Mouse (Mus musculus) cerebellum, postnatal 14 days (tissue): ENCODE measurements at regions not wholly inside any gene's neighbourhood (a gene's known extent, or its start where the extent isn't known, plus 50 kb on each side); places are given as distances from the start of the nearest gene placed in this dataset.

ENCODE experiments used
- DNase-seq, 2 experiments: peaks; one replicate each; pipeline ENCODE4 v3.0.0; 2021; ENCODE audit warnings: mixed read lengths in 2 of 2

GRCm38 (mm10) chr14:101382838-101383237 lies 182.7 kb upstream of the Prr30 start:
- peak in 1 of 2 experiments; percentile 10 for DNase-seq

GRCm38 (mm10) chr14:101381943-101382342 lies 181.8 kb upstream of the Prr30 start:
- DNase-seq, result no peak

GRCm38 (mm10) chr14:101379663-101380006 lies 179.5 kb upstream of the Prr30 start:
- no peak for DNase-seq

- peak; percentile 91 to 93 for DNase-seq
Observed at GRCm38 (mm10) chr14:101378965-101379662, 179.0 kb upstream of the Prr30 start.

GRCm38 (mm10) chr14:101378545-101378944 lies 178.4 kb upstream of the Prr30 start:
- DNase-seq, result no peak

- DNase-seq, result no peak
Observed at GRCm38 (mm10) chr14:101376690-101377089, 176.6 kb upstream of the Prr30 start.

- peak; percentile 38 to 46 for DNase-seq
Observed at GRCm38 (mm10) chr14:101375833-101376232, 175.7 kb upstream of the Prr30 start.

GRCm38 (mm10) chr14:101373864-101374263 lies 173.7 kb upstream of the Prr30 start:
- DNase-seq, result no peak

GRCm38 (mm10) chr14:101359860-101360259 lies 159.7 kb upstream of the Prr30 start:
- DNase-seq, result no peak

- DNase-seq, result no peak
Observed at GRCm38 (mm10) chr14:101353009-101353378, 152.9 kb upstream of the Prr30 start.

- DNase-seq, result peak; percentile 68 to 71
Observed at GRCm38 (mm10) chr14:101352046-101353008, 152.2 kb upstream of the Prr30 start.

GRCm38 (mm10) chr14:101340331-101340730 lies 140.2 kb upstream of the Prr30 start:
- no peak for DNase-seq

- peak in 1 of 2 experiments; percentile 12 for DNase-seq
Observed at GRCm38 (mm10) chr14:101332015-101332414, 131.9 kb upstream of the Prr30 start.

- peak; percentile 81 to 83 for DNase-seq
Observed at GRCm38 (mm10) chr14:101327421-101327820, 127.3 kb upstream of the Prr30 start.

GRCm38 (mm10) chr14:101326477-101326941 lies 126.4 kb upstream of the Prr30 start:
- DNase-seq, result peak in 1 of 2 experiments; percentile 12

GRCm38 (mm10) chr14:101323361-101323760 lies 123.2 kb upstream of the Prr30 start:
- DNase-seq, result peak; percentile 34 to 37

GRCm38 (mm10) chr14:101307920-101308319 lies 107.8 kb upstream of the Prr30 start:
- no peak for DNase-seq

- DNase-seq, result no peak
Observed at GRCm38 (mm10) chr14:101304487-101305032, 104.4 kb upstream of the Prr30 start.

GRCm38 (mm10) chr14:101297841-101298240 lies 97.7 kb upstream of the Prr30 start:
- DNase-seq, result peak in 1 of 2 experiments; percentile 15

GRCm38 (mm10) chr14:101294693-101295092 lies 94.6 kb upstream of the Prr30 start:
- peak; percentile 55 to 68 for DNase-seq

GRCm38 (mm10) chr14:101287755-101288154 lies 87.6 kb upstream of the Prr30 start:
- no peak for DNase-seq

- no peak for DNase-seq
Observed at GRCm38 (mm10) chr14:101269048-101269789, 69.1 kb upstream of the Prr30 start.

GRCm38 (mm10) chr14:101267536-101267935 lies 67.4 kb upstream of the Prr30 start:
- DNase-seq, result no peak
